In the genomic region with DNA sequence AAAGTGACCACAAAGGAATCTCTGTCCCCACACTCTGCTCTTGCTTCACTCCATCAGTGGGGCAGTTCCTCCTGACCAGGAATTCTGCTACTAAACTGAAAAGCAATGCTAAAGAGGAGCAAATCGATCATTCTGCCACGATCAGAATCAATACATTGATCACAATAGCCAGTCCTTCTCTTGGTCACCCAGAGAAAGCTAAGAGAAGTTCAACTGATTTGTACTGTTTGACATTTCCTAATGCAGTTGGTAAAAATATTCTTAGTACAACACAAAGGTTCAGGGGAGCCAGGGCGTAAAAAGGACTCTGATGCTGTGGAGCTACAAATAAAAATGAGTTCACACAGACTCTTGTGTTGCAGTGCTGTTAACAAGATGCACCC, we compare ENCODE assay signal across 18 mouse cellular contexts.
DNase-seq lines count a peak whose midpoint lies in the region; ATAC-seq and TF ChIP-seq lines count a peak whose summit lies in the region.
"Had no signal": no experiment of that assay in that cellular context is flagged by ENCODE, and none has a peak within 500 bp of the region (broad histone marks: within the 10 kb centered on the region; RNA-seq: fewer than 3 reads in every experiment).

No protein-coding gene starts in this region.

- H3K27ac ChIP-seq in forebrain, embryonic 13.5 days, result peak overlapping the region; percentile 40
- no peak overlapping the region for H3K27ac ChIP-seq in forebrain, embryonic 10.5 days
- peak overlapping the region; percentile 76 for H3K27ac ChIP-seq in heart, embryonic 13.5 days (replicated peaks)
- peak overlapping the region; percentile 91 for H3K27ac ChIP-seq in liver, adult 2 months (replicated peaks; ENCODE audit: insufficient read depth, low read depth, low read length)
- H3K27ac ChIP-seq in kidney, embryonic 15.5 days, result no peak overlapping the region
- H3K27ac ChIP-seq: forebrain, embryonic 12.5 days; left cerebral cortex, adult 2 months; midbrain, embryonic 12.5 days; neural tube, embryonic 12.5 days had no signal

- H3K9me3 ChIP-seq in forebrain, embryonic 13.5 days (replicated peaks), result no peaks in the 10 kb centered on the region
- H3K9me3 ChIP-seq in forebrain, embryonic 10.5 days, result no peaks in the 10 kb centered on the region
- no peaks in the 10 kb centered on the region for H3K9me3 ChIP-seq in heart, embryonic 13.5 days
- no peaks in the 10 kb centered on the region for H3K9me3 ChIP-seq in kidney, embryonic 15.5 days (replicated peaks)
- H3K9me3 ChIP-seq: forebrain, embryonic 12.5 days; liver, embryonic 15.5 days; midbrain, embryonic 12.5 days; neural tube, embryonic 12.5 days had no signal

- no peak overlapping the region for H3K9ac ChIP-seq in forebrain, embryonic 13.5 days
- peak overlapping the region; percentile 20 for H3K9ac ChIP-seq in heart, embryonic 13.5 days
- no peak overlapping the region for H3K9ac ChIP-seq in liver, adult 2 months (ENCODE audit: low read depth, low read length)
- H3K9ac ChIP-seq in kidney, embryonic 15.5 days, result no peak overlapping the region
- H3K9ac ChIP-seq: forebrain, embryonic 12.5 days; liver, embryonic 15.5 days; midbrain, embryonic 12.5 days; neural tube, embryonic 12.5 days had no signal

- no peak for DNase-seq in forebrain, embryonic 10.5 days (ENCODE audit: extremely low spot score, low spot score)
- DNase-seq in heart, postnatal 36 days, result no peak
- peak; percentile 92 for DNase-seq in liver, adult 2 months (ENCODE audit: extremely low read depth, low read depth, low spot score)
- no peak for DNase-seq in liver
- DNase-seq: adrenal gland, postnatal 14 days; cerebellum, adult 11 months; gastrocnemius, postnatal 36 days; thymus, postnatal 14 days had no signal

- no peak overlapping the region for H3K4me2 ChIP-seq in forebrain, embryonic 13.5 days
- H3K4me2 ChIP-seq in heart, embryonic 13.5 days, result peak overlapping the region; percentile 20; the same call in 1 of the 2 replicates
- H3K4me2 ChIP-seq in kidney, embryonic 15.5 days, result no peak overlapping the region
- H3K4me2 ChIP-seq: forebrain, embryonic 12.5 days; liver, embryonic 15.5 days; midbrain, embryonic 12.5 days; neural tube, embryonic 12.5 days had no signal

- peaks cover 40% of the 10 kb centered on the region; the same call in 1 of the 2 replicates for H3K79me2 ChIP-seq in liver, adult 2 months (ENCODE audit: control insufficient read depth, insufficient read depth, low read length)
- peaks cover 95% of the 10 kb centered on the region for H3K79me2 ChIP-seq in C2C12 (ENCODE audit: control insufficient read depth, insufficient read depth)

- H3ac ChIP-seq in C2C12 (ENCODE audit: control insufficient read depth, insufficient read length, low read depth), result no peak overlapping the region

- ATAC-seq in forebrain, embryonic 13.5 days, result no peak
- ATAC-seq in heart, embryonic 13.5 days (ENCODE audit: extremely low read depth, insufficient number of reproducible peaks, low FRiP score, low TSS enrichment), result no peak
- no peak for ATAC-seq in kidney, embryonic 15.5 days (replicated peaks; ENCODE audit: low FRiP score)

- no peak overlapping the region for H3K4me3 ChIP-seq in forebrain, embryonic 13.5 days
- no peak overlapping the region for H3K4me3 ChIP-seq in forebrain, embryonic 10.5 days
- no peak overlapping the region for H3K4me3 ChIP-seq in heart, embryonic 13.5 days
- H3K4me3 ChIP-seq in liver, adult 2 months (ENCODE audit: insufficient read depth, low read depth, low read length), result no peak overlapping the region
- no peak overlapping the region for H3K4me3 ChIP-seq in C2C12 (ENCODE audit: insufficient read depth, poor library complexity, severe bottlenecking)
- H3K4me3 ChIP-seq in kidney, embryonic 15.5 days (replicated peaks), result no peak overlapping the region
- H3K4me3 ChIP-seq: forebrain, embryonic 12.5 days; left cerebral cortex, adult 2 months; liver, embryonic 15.5 days; midbrain, embryonic 12.5 days; neural tube, embryonic 12.5 days had no signal

- no peaks in the 10 kb centered on the region for H3K36me3 ChIP-seq in forebrain, embryonic 13.5 days (ENCODE audit: poor library complexity, severe bottlenecking)
- no peaks in the 10 kb centered on the region for H3K36me3 ChIP-seq in forebrain, embryonic 10.5 days (replicated peaks)
- H3K36me3 ChIP-seq in heart, embryonic 13.5 days, result no peaks in the 10 kb centered on the region
- no peaks in the 10 kb centered on the region for H3K36me3 ChIP-seq in liver, adult 2 months (ENCODE audit: control insufficient read depth, insufficient read depth, low read length)
- H3K36me3 ChIP-seq in C2C12 (ENCODE audit: control insufficient read depth, insufficient read depth), result no peaks in the 10 kb centered on the region
- H3K36me3 ChIP-seq in kidney, embryonic 15.5 days, result no peaks in the 10 kb centered on the region
- H3K36me3 ChIP-seq: forebrain, embryonic 12.5 days; G1E; liver, embryonic 15.5 days; midbrain, embryonic 12.5 days; neural tube, embryonic 12.5 days had no signal

- H3K79me3 ChIP-seq in C2C12 (ENCODE audit: low read depth), result peaks cover 50% of the 10 kb centered on the region

- TF ChIP-seq CTCF in liver, adult 2 months (IDR thresholded peaks at IDR 0.05; ENCODE audit: low read depth, low read length), result no peak
- no peak for TF ChIP-seq CTCF in C2C12 (IDR thresholded peaks at IDR 0.05; ENCODE audit: control insufficient read depth, insufficient read depth, insufficient read length)

- H3K27me3 ChIP-seq in forebrain, embryonic 13.5 days, result no peaks in the 10 kb centered on the region
- no peaks in the 10 kb centered on the region for H3K27me3 ChIP-seq in forebrain, embryonic 10.5 days (ENCODE audit: poor library complexity, severe bottlenecking)
- no peaks in the 10 kb centered on the region for H3K27me3 ChIP-seq in heart, embryonic 13.5 days (replicated peaks)
- no peaks in the 10 kb centered on the region for H3K27me3 ChIP-seq in liver, adult 2 months (ENCODE audit: control insufficient read depth, insufficient read depth, low read length)
- no peaks in the 10 kb centered on the region for H3K27me3 ChIP-seq in C2C12 (ENCODE audit: control insufficient read depth, insufficient read depth, insufficient read length)
- H3K27me3 ChIP-seq in kidney, embryonic 15.5 days, result no peaks in the 10 kb centered on the region
- H3K27me3 ChIP-seq: forebrain, embryonic 12.5 days; liver, embryonic 15.5 days; midbrain, embryonic 12.5 days; neural tube, embryonic 12.5 days had no signal

- H3K4me1 ChIP-seq in forebrain, embryonic 13.5 days, result peaks cover 73% of the 10 kb centered on the region
- H3K4me1 ChIP-seq in forebrain, embryonic 10.5 days, result peaks cover 40% of the 10 kb centered on the region
- peaks cover 92% of the 10 kb centered on the region for H3K4me1 ChIP-seq in heart, embryonic 13.5 days
- peaks cover 42% of the 10 kb centered on the region for H3K4me1 ChIP-seq in liver, adult 2 months (ENCODE audit: control insufficient read depth, insufficient read depth, low read length)
- H3K4me1 ChIP-seq in kidney, embryonic 15.5 days, result peaks cover 49% of the 10 kb centered on the region

- WGBS in forebrain, embryonic 13.5 days, result 83% methylated on average over 3 of the region's 3 CpGs
- 90% methylated on average over 3 of the region's 3 CpGs for WGBS in forebrain, embryonic 10.5 days
- 71% methylated on average over 3 of the region's 3 CpGs for WGBS in heart, embryonic 13.5 days
- WGBS in liver, adult 2 months, result 21% methylated on average over 3 of the region's 3 CpGs
- 85% methylated on average over 3 of the region's 3 CpGs for WGBS in kidney, embryonic 15.5 days

- no peak for TF ChIP-seq POLR2A in liver, adult 2 months (IDR thresholded peaks at IDR 0.05; ENCODE audit: extremely low read depth, insufficient read depth, low read length)

- intact Hi-C loops in heart, postnatal 36 days (cut with DNase I), result no loop called here

TF ChIP-seq in C2C12, 6 proteins besides CTCF, POLR2A, EP300 and RAD21:
- peak; percentile 21 for TF ChIP-seq CEBPB (IDR thresholded peaks at IDR 0.05; ENCODE audit: low read depth)
- TF ChIP-seq MYOD1 (IDR thresholded peaks at IDR 0.05; ENCODE audit: control insufficient read depth, insufficient read length, low read depth), result no peak
TF ChIP-seq in C2C12: peak in this region for 1.

Comparison
In these comparisons a context has a peak if more than half of its experiments do, and no peak if none do; other contexts are left out.
1. H3K27ac ChIP-seq: peak in forebrain, embryonic 13.5 days (single experiment), heart, embryonic 13.5 days (single experiment) and liver, adult 2 months (single experiment); none in forebrain, embryonic 10.5 days (single experiment) and kidney, embryonic 15.5 days (single experiment).